Comparison of ENCODE assay signal across 8 mouse cellular contexts in genomic region chr14:57808558-57808957, GRCm38 (mm10). TPM values are rescaled to one million over a fixed set of nuclear protein-coding genes. Genes with fewer than 3 reads are reported as not detected.
DNase-seq lines count a peak whose midpoint lies in the region; ATAC-seq lines count a peak whose summit lies in the region.

No protein-coding gene starts in this region.

- no peaks in the 10 kb centered on the region for H3K9me3 ChIP-seq in forebrain, embryonic 10.5 days

- H3K4me3 ChIP-seq in forebrain, embryonic 10.5 days, result no peak overlapping the region

- WGBS in forebrain, embryonic 10.5 days, result 81% methylated on average over 5 of the region's 5 CpGs

- peak; percentile 93 for ATAC-seq in common myeloid progenitor, adult 5-6 weeks (replicated peaks; ENCODE audit: low read depth, poor library complexity, severe bottlenecking)

- H3K4me1 ChIP-seq in forebrain, embryonic 10.5 days, result no peaks in the 10 kb centered on the region

- H3K36me3 ChIP-seq in forebrain, embryonic 10.5 days (replicated peaks), result peaks cover 100% of the 10 kb centered on the region

- no peaks in the 10 kb centered on the region for H3K27me3 ChIP-seq in forebrain, embryonic 10.5 days (ENCODE audit: poor library complexity, severe bottlenecking)

- no peak overlapping the region for H3K27ac ChIP-seq in forebrain, embryonic 10.5 days

- peak; percentile 16 to 32 for DNase-seq in heart, adult 18-20 months
- no peak for DNase-seq in heart, adult 9 months (ENCODE audit: low spot score in 2 of 2)
- peak; percentile 21 to 54 for DNase-seq in CD8-positive naive resting alpha-beta T cell, adult 2 months (ENCODE audit: low read depth in 2 of 2, low spot score in 2 of 2)
- DNase-seq in lung, postnatal 36 days, result peak; percentile 57
- DNase-seq in neural tube, embryonic 10.5 days (ENCODE audit: extremely low spot score, low spot score), result no peak
- DNase-seq in forebrain, embryonic 10.5 days (ENCODE audit: extremely low spot score, low spot score), result no peak
- no peak for DNase-seq in testis, postnatal 10 days (ENCODE audit: low spot score)

RNA-seq across cellular contexts. Expression of gene Sap18, which starts 10.6 kb away (rescaled TPM):
- 10 to 100 TPM; 71.5 to 74.0 TPM for total RNA-seq in heart, adult 18-20 months (2021)
- total RNA-seq in common myeloid progenitor, adult 5-6 weeks (2017), result 15.5 and 22.7 TPM in 2 replicates
- 31.1 and 32.3 TPM in 2 replicates for polyA plus RNA-seq in forebrain, embryonic 10.5 days (2016; fragmentation: Nextera tagmentation; extraction: Ambion mirVana)

RNA-seq across cellular contexts. Expression of gene Ska3, which starts 17.4 kb away (rescaled TPM):
- total RNA-seq in heart, adult 18-20 months (2021), result under 1 TPM in 1 of 2 experiments, not detected in 1; 0.22 TPM
- total RNA-seq in common myeloid progenitor, adult 5-6 weeks (2017), result 24.1 and 40.2 TPM in 2 replicates
- 67.6 and 69.4 TPM in 2 replicates for polyA plus RNA-seq in forebrain, embryonic 10.5 days (2016; fragmentation: Nextera tagmentation; extraction: Ambion mirVana)

RNA-seq across cellular contexts. Expression of gene Mrpl57, which starts 17.5 kb away (rescaled TPM):
- 10 to 100 TPM; 70.8 to 77.3 TPM for total RNA-seq in heart, adult 18-20 months (2021)
- total RNA-seq in common myeloid progenitor, adult 5-6 weeks (2017), result 55.2 and 62.9 TPM in 2 replicates
- 148 and 159 TPM in 2 replicates for polyA plus RNA-seq in forebrain, embryonic 10.5 days (2016; fragmentation: Nextera tagmentation; extraction: Ambion mirVana)

RNA-seq across cellular contexts. Expression of gene Lats2, which starts 50.4 kb away (rescaled TPM):
- total RNA-seq in heart, adult 18-20 months (2021), result 10 to 100 TPM; 30.7 to 31.1 TPM
- 7.8 and 9.0 TPM in 2 replicates for total RNA-seq in common myeloid progenitor, adult 5-6 weeks (2017)
- 13.8 and 15.6 TPM in 2 replicates for polyA plus RNA-seq in forebrain, embryonic 10.5 days (2016; fragmentation: Nextera tagmentation; extraction: Ambion mirVana)

Comparison
In these comparisons a context has a peak if more than half of its experiments do, and no peak if none do; other contexts are left out.
1. DNase-seq: peak in heart, adult 18-20 months (2 of 2), CD8-positive naive resting alpha-beta T cell, adult 2 months (2 of 2) and lung, postnatal 36 days (single experiment); none in heart, adult 9 months (0 of 2), neural tube, embryonic 10.5 days (single experiment), forebrain, embryonic 10.5 days (single experiment) and testis, postnatal 10 days (single experiment).
2. RNA of gene Ska3, which starts 17.4 kb away (total RNA-seq): 24.1 to 40.2 TPM in common myeloid progenitor, adult 5-6 weeks; 0.22 TPM in heart, adult 18-20 months; every median in the first group is over 10 times any median in the second.